Mouse (Mus musculus): Measurements from ENCODE around the gene Clec16a. TPM values are rescaled to one million over a fixed set of nuclear protein-coding genes. Genes with fewer than 3 reads are reported as not detected.

Gene Clec16a
- polyA plus RNA-seq, 1 experiment, result 46.2 TPM

- H3K27ac ChIP-seq (ENCODE audit: insufficient read depth, low read length), result no peak overlapping the region
- TF ChIP-seq POLR2A (IDR thresholded peaks at IDR 0.05; ENCODE audit: extremely low read depth, insufficient read depth, low read length), result no peak
- TF ChIP-seq CTCF (IDR thresholded peaks at IDR 0.05; ENCODE audit: extremely low read depth, insufficient read depth, low read length), result no peak
- H3K4me3 ChIP-seq (ENCODE audit: insufficient read depth, low read length), result no peak overlapping the region
- no peaks in the 10 kb centered on the region for H3K4me1 ChIP-seq (ENCODE audit: control insufficient read depth, insufficient read depth, low read length)
These were observed 225.6 kb downstream of the Clec16a start for GRCm38 (mm10) chr16:10770531-10771325.

- Histone ChIP-seq H3K4me1 (ENCODE audit: control insufficient read depth, insufficient read depth, low read length) (no peaks in the 10 kb centered on the region), H3K4me3 (ENCODE audit: insufficient read depth, low read length) (no peak overlapping the region), H3K27ac (ENCODE audit: insufficient read depth, low read length) (no peak overlapping the region)
- TF ChIP-seq POLR2A (IDR thresholded peaks at IDR 0.05; ENCODE audit: extremely low read depth, insufficient read depth, low read length) (no peak), CTCF (IDR thresholded peaks at IDR 0.05; ENCODE audit: extremely low read depth, insufficient read depth, low read length) (no peak)
These were observed 226.8 kb downstream of the Clec16a start for GRCm38 (mm10) chr16:10771769-10772510.

- Histone ChIP-seq H3K4me1 (ENCODE audit: control insufficient read depth, insufficient read depth, low read length) (no peaks in the 10 kb centered on the region), H3K4me3 (ENCODE audit: insufficient read depth, low read length) (no peak overlapping the region), H3K27ac (ENCODE audit: insufficient read depth, low read length) (no peak overlapping the region)
- TF ChIP-seq POLR2A (IDR thresholded peaks at IDR 0.05; ENCODE audit: extremely low read depth, insufficient read depth, low read length), result no peak
- no peak for TF ChIP-seq CTCF (IDR thresholded peaks at IDR 0.05; ENCODE audit: extremely low read depth, insufficient read depth, low read length)
These were observed 228.4 kb downstream of the Clec16a start for GRCm38 (mm10) chr16:10773543-10773942.

GRCm38 (mm10) chr16:10774726-10775125, 229.6 kb downstream of the Clec16a start:
- no peak overlapping the region for H3K27ac ChIP-seq (ENCODE audit: insufficient read depth, low read length)
- H3K4me3 ChIP-seq (ENCODE audit: insufficient read depth, low read length), result no peak overlapping the region
- TF ChIP-seq POLR2A (IDR thresholded peaks at IDR 0.05; ENCODE audit: extremely low read depth, insufficient read depth, low read length), result no peak
- no peak for TF ChIP-seq CTCF (IDR thresholded peaks at IDR 0.05; ENCODE audit: extremely low read depth, insufficient read depth, low read length)
- H3K4me1 ChIP-seq (ENCODE audit: control insufficient read depth, insufficient read depth, low read length), result no peaks in the 10 kb centered on the region

GRCm38 (mm10) chr16:10776322-10776721, 231.2 kb downstream of the Clec16a start:
- Histone ChIP-seq H3K27ac (ENCODE audit: insufficient read depth, low read length) (no peak overlapping the region), H3K4me1 (ENCODE audit: control insufficient read depth, insufficient read depth, low read length) (no peaks in the 10 kb centered on the region), H3K4me3 (ENCODE audit: insufficient read depth, low read length) (no peak overlapping the region)
- TF ChIP-seq POLR2A (IDR thresholded peaks at IDR 0.05; ENCODE audit: extremely low read depth, insufficient read depth, low read length) (no peak), CTCF (IDR thresholded peaks at IDR 0.05; ENCODE audit: extremely low read depth, insufficient read depth, low read length) (no peak)

GRCm38 (mm10) chr16:10777579-10778160, 232.5 kb downstream of the Clec16a start:
- no peaks in the 10 kb centered on the region for H3K4me1 ChIP-seq (ENCODE audit: control insufficient read depth, insufficient read depth, low read length)
- H3K27ac ChIP-seq (ENCODE audit: insufficient read depth, low read length), result no peak overlapping the region

GRCm38 (mm10) chr16:10780631-10781120, 235.5 kb downstream of the Clec16a start:
- H3K27ac ChIP-seq (ENCODE audit: insufficient read depth, low read length), result no peak overlapping the region
- H3K4me1 ChIP-seq (ENCODE audit: control insufficient read depth, insufficient read depth, low read length), result no peaks in the 10 kb centered on the region
- TF ChIP-seq POLR2A (IDR thresholded peaks at IDR 0.05; ENCODE audit: extremely low read depth, insufficient read depth, low read length), result no peak
- TF ChIP-seq CTCF (IDR thresholded peaks at IDR 0.05; ENCODE audit: extremely low read depth, insufficient read depth, low read length), result no peak
- no peak overlapping the region for H3K4me3 ChIP-seq (ENCODE audit: insufficient read depth, low read length)

More at GRCm38 (mm10) chr16:10777579-10778160, 232.5 kb downstream of the Clec16a start:
- no peak for TF ChIP-seq POLR2A (IDR thresholded peaks at IDR 0.05; ENCODE audit: extremely low read depth, insufficient read depth, low read length)
- TF ChIP-seq CTCF (IDR thresholded peaks at IDR 0.05; ENCODE audit: extremely low read depth, insufficient read depth, low read length), result no peak
- H3K4me3 ChIP-seq (ENCODE audit: insufficient read depth, low read length), result no peak overlapping the region

- H3K27ac ChIP-seq (ENCODE audit: insufficient read depth, low read length), result no peak overlapping the region
- H3K4me1 ChIP-seq (ENCODE audit: control insufficient read depth, insufficient read depth, low read length), result no peaks in the 10 kb centered on the region
- no peak overlapping the region for H3K4me3 ChIP-seq (ENCODE audit: insufficient read depth, low read length)
- TF ChIP-seq POLR2A (IDR thresholded peaks at IDR 0.05; ENCODE audit: extremely low read depth, insufficient read depth, low read length) (no peak), CTCF (IDR thresholded peaks at IDR 0.05; ENCODE audit: extremely low read depth, insufficient read depth, low read length) (no peak)
These were observed 236.8 kb downstream of the Clec16a start for GRCm38 (mm10) chr16:10781862-10782371.

Measured in cortical plate, adult 2 months (tissue).